Mouse (Mus musculus) kidney, embryonic 15.5 days (tissue): ENCODE results near the gene Itpr1. TPM values are rescaled to one million over a fixed set of nuclear protein-coding genes. Genes with fewer than 3 reads are reported as not detected.

Experiments
- ATAC-seq: fragments of 200-750 bp; cut with Nextera tagmentation; replicated peaks from 2 replicates; pipeline ENCODE4 v1.8.0; 2017; ENCODE audit warnings: moderate TSS enrichment; ENCODE audit not compliant: low FRiP score
- H3K27ac ChIP-seq: fragments of 300-500 bp; sonication (generic); 2 replicates; pipeline ENCODE4 v1.5.1; 2015; ENCODE audit warnings: mild to moderate bottlenecking, inconsistent platforms
- H3K27me3 ChIP-seq: fragments of 300-500 bp; sonication (generic); 2 replicates; pipeline ENCODE4 v1.6.1; 2015; ENCODE audit warnings: inconsistent platforms
- H3K36me3 ChIP-seq: fragments of 300-500 bp; sonication (generic); 2 replicates; pipeline ENCODE4 v1.6.1; 2015; ENCODE audit warnings: inconsistent platforms
- H3K4me1 ChIP-seq: fragments of 300-500 bp; sonication (generic); 2 replicates; pipeline ENCODE4 v1.6.1; 2015; ENCODE audit warnings: inconsistent platforms
- H3K4me2 ChIP-seq: fragments of 300-500 bp; sonication (generic); 2 replicates; pipeline ENCODE4 v1.6.1; 2015; ENCODE audit warnings: moderate library complexity, mild to moderate bottlenecking, inconsistent platforms
- H3K4me3 ChIP-seq: fragments of 300-500 bp; sonication (generic); replicated peaks from 2 replicates; pipeline ENCODE4 v1.5.1; 2015; ENCODE audit warnings: mild to moderate bottlenecking, inconsistent platforms
- H3K9ac ChIP-seq: fragments of 300-500 bp; sonication (generic); 2 replicates; pipeline ENCODE4 v1.6.1; 2015; ENCODE audit warnings: mild to moderate bottlenecking, inconsistent platforms
- H3K9me3 ChIP-seq: fragments of 300-500 bp; sonication (generic); replicated peaks from 2 replicates; pipeline ENCODE4 v1.6.1; 2016; ENCODE audit warnings: inconsistent platforms
- WGBS: fragments of 180-500 bp; shearing (Covaris S2); methylation state at CpG from one replicate; pipeline ENCODE4 v1.1.7; 2015; ENCODE audit warnings: mixed read lengths; 5-methylcytosine and 5-hydroxymethylcytosine counted together
- polyA plus RNA-seq: library from polyadenylated mRNA; unstranded; fragments of >200 nt; fragmentation: Nextera tagmentation; extraction: Ambion mirVana; gene quantifications from 2 replicates; pipeline ENCODE4 v1.2.1, GENCODE M21; 2015

Gene Itpr1
- polyA plus RNA-seq, 1 experiment from 2014 or later, result 19.4 TPM

- Histone ChIP-seq H3K4me2 (no peak overlapping the region), H3K27me3 (no peaks in the 10 kb centered on the region), H3K9me3 (peaks cover 6% of the 10 kb centered on the region), H3K27ac (no peak overlapping the region), H3K4me3 (no peak overlapping the region), H3K36me3 (peaks cover 32% of the 10 kb centered on the region), H3K9ac (no peak overlapping the region), H3K4me1 (peaks cover 25% of the 10 kb centered on the region)
- WGBS, result 97% methylated on average over 2 of the region's 2 CpGs
- no peak for ATAC-seq
Measured at GRCm38 (mm10) chr6:108441290-108441689, 228.4 kb downstream of the Itpr1 start.

GRCm38 (mm10) chr6:108442291-108442690 is 229.4 kb downstream of the Itpr1 start:
- 38% methylated on average over 3 of the region's 3 CpGs for WGBS
- ATAC-seq, result peak; percentile 77

GRCm38 (mm10) chr6:108444435-108444834 is 231.5 kb downstream of the Itpr1 start:
- Histone ChIP-seq H3K27me3 (no peaks in the 10 kb centered on the region), H3K27ac (peak overlapping the region; percentile 66), H3K9ac (no peak overlapping the region), H3K4me3 (no peak overlapping the region), H3K4me2 (no peak overlapping the region), H3K4me1 (peaks cover 47% of the 10 kb centered on the region), H3K36me3 (peaks cover 28% of the 10 kb centered on the region), H3K9me3 (peaks cover 6% of the 10 kb centered on the region)
- WGBS, result 79% methylated on average over 7 of the region's 7 CpGs
- ATAC-seq, result no peak

More at GRCm38 (mm10) chr6:108442291-108442690, 229.4 kb downstream of the Itpr1 start:
- H3K36me3 ChIP-seq, result peaks cover 35% of the 10 kb centered on the region
- no peak overlapping the region for H3K4me3 ChIP-seq
- H3K4me1 ChIP-seq, result peaks cover 28% of the 10 kb centered on the region
- peaks cover 6% of the 10 kb centered on the region for H3K9me3 ChIP-seq
- H3K27me3 ChIP-seq, result no peaks in the 10 kb centered on the region
- no peak overlapping the region for H3K27ac ChIP-seq
- no peak overlapping the region for H3K4me2 ChIP-seq
- no peak overlapping the region for H3K9ac ChIP-seq

GRCm38 (mm10) chr6:108445006-108445405 is 232.1 kb downstream of the Itpr1 start:
- 49% methylated on average over 7 of the region's 7 CpGs for WGBS
- ATAC-seq, result peak; percentile 19; the same call in 1 of the 2 replicates
- no peak overlapping the region for H3K9ac ChIP-seq
- H3K9me3 ChIP-seq, result peaks cover 6% of the 10 kb centered on the region
- H3K4me2 ChIP-seq, result no peak overlapping the region
- H3K27me3 ChIP-seq, result no peaks in the 10 kb centered on the region
- H3K4me3 ChIP-seq, result no peak overlapping the region
- peaks cover 47% of the 10 kb centered on the region for H3K4me1 ChIP-seq
- H3K27ac ChIP-seq, result peak overlapping the region; percentile 66
- peaks cover 23% of the 10 kb centered on the region for H3K36me3 ChIP-seq

- WGBS, result 93% methylated on average over 1 of the region's 1 CpGs
- Histone ChIP-seq H3K27me3 (no peaks in the 10 kb centered on the region), H3K9ac (no peak overlapping the region), H3K4me2 (no peak overlapping the region), H3K4me1 (peaks cover 47% of the 10 kb centered on the region), H3K36me3 (peaks cover 12% of the 10 kb centered on the region; the same call in 1 of the 2 replicates), H3K9me3 (no peaks in the 10 kb centered on the region), H3K27ac (peak overlapping the region; percentile 70; the same call in 1 of the 2 replicates), H3K4me3 (no peak overlapping the region)
- ATAC-seq, result no peak
Measured at GRCm38 (mm10) chr6:108446766-108447165, 233.9 kb downstream of the Itpr1 start.

- Histone ChIP-seq H3K4me1 (peaks cover 45% of the 10 kb centered on the region), H3K4me3 (no peak overlapping the region), H3K4me2 (no peak overlapping the region), H3K9ac (no peak overlapping the region), H3K36me3 (peaks cover 10% of the 10 kb centered on the region; the same call in 1 of the 2 replicates), H3K27me3 (no peaks in the 10 kb centered on the region), H3K9me3 (no peaks in the 10 kb centered on the region), H3K27ac (peak overlapping the region; percentile 70)
- no peak; the same call in 1 of the 2 replicates for ATAC-seq
- 53% methylated on average over 8 of the region's 8 CpGs for WGBS
Measured at GRCm38 (mm10) chr6:108447179-108447845, 234.4 kb downstream of the Itpr1 start.

- peak; percentile 35; the same call in 1 of the 2 replicates for ATAC-seq
- peak overlapping the region; percentile 70 for H3K27ac ChIP-seq
- WGBS, result 25% methylated on average over 11 of the region's 11 CpGs
- H3K4me3 ChIP-seq, result no peak overlapping the region
- peaks cover 10% of the 10 kb centered on the region; the same call in 1 of the 2 replicates for H3K36me3 ChIP-seq
- H3K27me3 ChIP-seq, result no peaks in the 10 kb centered on the region
- no peaks in the 10 kb centered on the region for H3K9me3 ChIP-seq
- no peak overlapping the region for H3K9ac ChIP-seq
- H3K4me2 ChIP-seq, result no peak overlapping the region
- peaks cover 42% of the 10 kb centered on the region for H3K4me1 ChIP-seq
Measured at GRCm38 (mm10) chr6:108448016-108448735, 235.3 kb downstream of the Itpr1 start.

GRCm38 (mm10) chr6:108448864-108449263 is 236.0 kb downstream of the Itpr1 start:
- Histone ChIP-seq H3K27me3 (no peaks in the 10 kb centered on the region), H3K4me1 (peaks cover 45% of the 10 kb centered on the region), H3K36me3 (peaks cover 10% of the 10 kb centered on the region; the same call in 1 of the 2 replicates), H3K4me2 (no peak overlapping the region), H3K9ac (no peak overlapping the region), H3K9me3 (no peaks in the 10 kb centered on the region), H3K4me3 (no peak overlapping the region), H3K27ac (peak overlapping the region; percentile 70; the same call in 1 of the 2 replicates)
- WGBS, result 61% methylated on average over 2 of the region's 2 CpGs
- no peak for ATAC-seq

GRCm38 (mm10) chr6:108451536-108451935 is 238.6 kb downstream of the Itpr1 start:
- WGBS, result 64% methylated on average over 2 of the region's 2 CpGs
- no peak for ATAC-seq
- Histone ChIP-seq H3K27me3 (no peaks in the 10 kb centered on the region), H3K9me3 (no peaks in the 10 kb centered on the region), H3K4me1 (peaks cover 50% of the 10 kb centered on the region), H3K36me3 (peaks cover 9% of the 10 kb centered on the region; the same call in 1 of the 2 replicates), H3K27ac (no peak overlapping the region), H3K4me3 (no peak overlapping the region), H3K4me2 (no peak overlapping the region), H3K9ac (no peak overlapping the region)

GRCm38 (mm10) chr6:108453618-108454017 is 240.7 kb downstream of the Itpr1 start:
- H3K4me3 ChIP-seq, result no peak overlapping the region
- no peak overlapping the region for H3K27ac ChIP-seq
- H3K9me3 ChIP-seq, result no peaks in the 10 kb centered on the region
- H3K36me3 ChIP-seq, result peaks cover 6% of the 10 kb centered on the region; the same call in 1 of the 2 replicates
- no peak overlapping the region for H3K9ac ChIP-seq
- H3K4me2 ChIP-seq, result no peak overlapping the region
- H3K4me1 ChIP-seq, result peaks cover 48% of the 10 kb centered on the region
- H3K27me3 ChIP-seq, result no peaks in the 10 kb centered on the region
- no peak for ATAC-seq
- 70% methylated on average over 5 of the region's 5 CpGs for WGBS

GRCm38 (mm10) chr6:108454061-108454891 is 241.4 kb downstream of the Itpr1 start:
- H3K4me2 ChIP-seq, result no peak overlapping the region
- no peak for ATAC-seq
- H3K9ac ChIP-seq, result no peak overlapping the region
- 73% methylated on average over 16 of the region's 16 CpGs for WGBS
- no peaks in the 10 kb centered on the region for H3K27me3 ChIP-seq
- H3K4me1 ChIP-seq, result peaks cover 49% of the 10 kb centered on the region
- H3K9me3 ChIP-seq, result no peaks in the 10 kb centered on the region
- H3K4me3 ChIP-seq, result no peak overlapping the region
- no peak overlapping the region for H3K27ac ChIP-seq
- peaks cover 6% of the 10 kb centered on the region; the same call in 1 of the 2 replicates for H3K36me3 ChIP-seq
